Mouse (Mus musculus) lung, adult 10 weeks (tissue): ENCODE data around the gene Mterf1b. TPM values are rescaled to one million over a fixed set of nuclear protein-coding genes. Genes with fewer than 3 reads are reported as not detected.

Source experiments
- polyA plus RNA-seq: library from polyadenylated mRNA; stranded (reverse); fragments of 350-450 nt; fragmentation: Illumina TruSeq; extraction: RNeasy Lipid Tissue Mini Kit (QIAGEN cat#74804); gene quantifications from one replicate; pipeline ENCODE4 v1.2.3, GENCODE M21; 2014; ENCODE audit warnings: low read depth, low replicate concordance; ENCODE audit not compliant: insufficient read depth

Gene Mterf1b
- polyA plus RNA-seq = 1.7 TPM

DNA sequence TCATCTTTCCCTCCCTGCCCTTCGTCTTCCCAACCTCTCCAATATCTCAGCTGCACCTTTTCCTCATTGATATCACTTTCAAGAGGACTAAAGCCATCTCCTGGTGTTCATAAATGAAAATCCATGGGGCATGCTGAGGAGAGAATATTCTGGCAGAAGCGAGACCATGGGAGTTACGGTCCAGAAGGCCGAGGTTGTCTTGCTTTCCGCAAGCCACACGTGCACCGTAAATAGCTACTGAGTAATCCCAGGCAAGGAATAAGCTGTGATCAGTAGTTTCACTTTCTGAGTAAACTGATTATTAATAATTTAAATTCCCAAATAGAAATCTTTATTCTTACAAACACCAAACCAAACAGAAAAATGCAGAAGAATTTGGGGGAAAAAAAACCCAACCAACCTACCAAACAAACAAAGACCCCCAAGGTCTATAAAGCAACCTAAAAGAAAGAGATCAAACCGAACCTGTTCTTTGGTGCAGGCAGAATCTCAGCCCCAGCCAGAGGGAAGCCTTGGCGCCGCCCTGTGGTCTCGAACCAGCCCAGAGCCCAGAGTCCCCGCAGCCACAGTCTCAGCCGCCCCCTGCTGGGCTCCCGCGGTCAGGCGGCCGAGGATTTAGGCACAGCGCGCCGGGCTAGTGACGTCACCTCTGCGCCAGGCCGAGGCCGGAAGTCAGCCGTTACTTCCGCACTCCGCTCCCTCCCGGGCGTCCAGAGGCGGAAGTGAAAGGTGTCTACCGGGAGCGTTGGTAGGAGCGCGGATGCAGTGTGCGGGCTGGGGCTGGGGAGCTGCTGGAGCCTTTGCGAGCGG is at the start of gene Mterf1b:
Gene Mterf1b, plus strand, starts transcription at position 697 of the 810 bp plus-strand sequence.

Other genes with a start within 250 kb of the Mterf1b start
- 20.1 TPM for gene Cyp51, start 87.6 kb upstream of the Mterf1b start, polyA plus RNA-seq